Mouse (Mus musculus) heart, embryonic 15.5 days (tissue): ENCODE data around the gene Apaf1. TPM values are rescaled to one million over a fixed set of nuclear protein-coding genes. Genes with fewer than 3 reads are reported as not detected.
A peak's percentile ranks its signal among the peaks of the same experiment; 100 is the strongest.

Experiments used
- ATAC-seq: fragments of 200-750 bp; cut with Nextera tagmentation; replicated peaks from 2 replicates; pipeline ENCODE4 v1.8.0; 2017; ENCODE audit warnings: low read depth, moderate TSS enrichment; ENCODE audit not compliant: insufficient number of reproducible peaks, insufficient read depth, low FRiP score
- H3K27ac ChIP-seq: fragments of 300-500 bp; sonication (generic); 2 replicates; pipeline ENCODE4 v1.5.1; 2015; ENCODE audit warnings: mild to moderate bottlenecking, inconsistent platforms
- H3K27me3 ChIP-seq: fragments of 300-500 bp; sonication (generic); 2 replicates; pipeline ENCODE4 v1.6.1; 2015; ENCODE audit warnings: inconsistent platforms
- H3K36me3 ChIP-seq: fragments of 300-500 bp; sonication (generic); 2 replicates; pipeline ENCODE4 v1.6.1; 2015; ENCODE audit warnings: mild to moderate bottlenecking, inconsistent platforms
- H3K4me1 ChIP-seq: fragments of 300-500 bp; sonication (generic); replicated peaks from 2 replicates; pipeline ENCODE4 v1.6.1; 2015; ENCODE audit warnings: inconsistent platforms
- H3K4me2 ChIP-seq: fragments of 300-500 bp; sonication (generic); 2 replicates; pipeline ENCODE4 v1.6.1; 2015; ENCODE audit warnings: inconsistent platforms, mild to moderate bottlenecking, moderate library complexity
- H3K4me3 ChIP-seq: fragments of 300-500 bp; sonication (generic); 2 replicates; pipeline ENCODE4 v1.5.1; 2015; ENCODE audit warnings: mild to moderate bottlenecking, inconsistent platforms
- H3K9ac ChIP-seq: fragments of 300-500 bp; sonication (generic); 2 replicates; pipeline ENCODE4 v1.6.1; 2015; ENCODE audit warnings: mild to moderate bottlenecking, inconsistent platforms
- H3K9me3 ChIP-seq: fragments of 300-500 bp; sonication (generic); replicated peaks from 2 replicates; pipeline ENCODE4 v1.6.1; 2016; ENCODE audit warnings: inconsistent platforms
- WGBS: fragments of 180-500 bp; shearing (Covaris S2); methylation state at CpG from one replicate; pipeline ENCODE4 v1.1.7; 2015; ENCODE audit warnings: mixed read lengths; 5-methylcytosine and 5-hydroxymethylcytosine counted together
- polyA plus RNA-seq: library from polyadenylated mRNA; unstranded; fragments of >200 nt; fragmentation: Nextera tagmentation; extraction: Ambion mirVana; gene quantifications from 2 replicates; pipeline ENCODE4 v1.2.1, GENCODE M21; 2015

Gene Apaf1
- polyA plus RNA-seq, 1 experiment from 2014 or later = 12.8 TPM

GRCm38 (mm10) chr10:91109841-91110240 is 27.3 kb upstream of the Apaf1 start:
- Histone ChIP-seq H3K4me3 (no peak overlapping the region), H3K27me3 (no peaks in the 10 kb centered on the region), H3K9ac (no peak overlapping the region), H3K4me1 (no peaks in the 10 kb centered on the region), H3K9me3 (no peaks in the 10 kb centered on the region), H3K36me3 (peaks cover 25% of the 10 kb centered on the region), H3K27ac (no peak overlapping the region), H3K4me2 (no peak overlapping the region)
- ATAC-seq = no peak
- 67% methylated on average over 4 of the region's 4 CpGs for whole genome bisulfite sequencing

- 80% methylated on average over 3 of the region's 3 CpGs for WGBS
- Histone ChIP-seq H3K36me3 (peaks cover 15% of the 10 kb centered on the region), H3K9ac (no peak overlapping the region), H3K27me3 (no peaks in the 10 kb centered on the region), H3K9me3 (no peaks in the 10 kb centered on the region), H3K4me2 (no peak overlapping the region), H3K4me3 (no peak overlapping the region), H3K27ac (no peak overlapping the region), H3K4me1 (no peaks in the 10 kb centered on the region)
- ATAC-seq = no peak
Measured at GRCm38 (mm10) chr10:91105981-91106380, 23.4 kb upstream of the Apaf1 start.

- no peaks in the 10 kb centered on the region for H3K9me3 ChIP-seq
- no peak for ATAC-seq
- H3K9ac ChIP-seq = no peak overlapping the region
- WGBS = 89% methylated on average over 14 of the region's 14 CpGs
- no peak overlapping the region for H3K4me2 ChIP-seq
- no peaks in the 10 kb centered on the region for H3K27me3 ChIP-seq
- H3K36me3 ChIP-seq = peaks cover 16% of the 10 kb centered on the region
- H3K4me1 ChIP-seq = no peaks in the 10 kb centered on the region
- no peak overlapping the region for H3K4me3 ChIP-seq
- H3K27ac ChIP-seq = no peak overlapping the region
Measured at GRCm38 (mm10) chr10:91102799-91103590, 20.4 kb upstream of the Apaf1 start.

- 93% methylated on average over 25 of the region's 25 CpGs for WGBS
- no peak overlapping the region for H3K27ac ChIP-seq
- H3K9me3 ChIP-seq = no peaks in the 10 kb centered on the region
- no peaks in the 10 kb centered on the region for H3K27me3 ChIP-seq
- H3K4me2 ChIP-seq = no peak overlapping the region
- H3K9ac ChIP-seq = no peak overlapping the region
- no peaks in the 10 kb centered on the region for H3K4me1 ChIP-seq
- peaks cover 20% of the 10 kb centered on the region for H3K36me3 ChIP-seq
- H3K4me3 ChIP-seq = no peak overlapping the region
- no peak for ATAC-seq
Measured at GRCm38 (mm10) chr10:91101936-91102335, 19.4 kb upstream of the Apaf1 start.

- Histone ChIP-seq H3K4me1 (no peaks in the 10 kb centered on the region), H3K27ac (no peak overlapping the region), H3K9ac (no peak overlapping the region), H3K9me3 (no peaks in the 10 kb centered on the region), H3K36me3 (peaks cover 26% of the 10 kb centered on the region), H3K4me3 (no peak overlapping the region), H3K4me2 (no peak overlapping the region), H3K27me3 (no peaks in the 10 kb centered on the region)
- ATAC-seq = no peak
- WGBS = 91% methylated on average over 1 of the region's 1 CpGs
Measured at GRCm38 (mm10) chr10:91100101-91100500, 17.5 kb upstream of the Apaf1 start.

GRCm38 (mm10) chr10:91098056-91098455 is 15.5 kb upstream of the Apaf1 start:
- Histone ChIP-seq H3K4me3 (no peak overlapping the region), H3K4me2 (no peak overlapping the region), H3K27me3 (no peaks in the 10 kb centered on the region), H3K36me3 (peaks cover 36% of the 10 kb centered on the region), H3K9ac (no peak overlapping the region), H3K27ac (no peak overlapping the region), H3K9me3 (no peaks in the 10 kb centered on the region), H3K4me1 (no peaks in the 10 kb centered on the region)
- 89% methylated on average over 8 of the region's 8 CpGs for WGBS
- ATAC-seq = no peak

- Histone ChIP-seq H3K9me3 (no peaks in the 10 kb centered on the region), H3K4me3 (no peak overlapping the region), H3K4me1 (no peaks in the 10 kb centered on the region), H3K36me3 (peaks cover 25% of the 10 kb centered on the region), H3K9ac (no peak overlapping the region), H3K27ac (no peak overlapping the region), H3K4me2 (no peak overlapping the region), H3K27me3 (no peaks in the 10 kb centered on the region)
- WGBS = 77% methylated on average over 15 of the region's 15 CpGs
- no peak for ATAC-seq
Measured at GRCm38 (mm10) chr10:91094251-91095104, 11.9 kb upstream of the Apaf1 start.

GRCm38 (mm10) chr10:91092812-91093211 is 10.2 kb upstream of the Apaf1 start:
- Histone ChIP-seq H3K9me3 (no peaks in the 10 kb centered on the region), H3K9ac (no peak overlapping the region), H3K4me1 (no peaks in the 10 kb centered on the region), H3K4me2 (no peak overlapping the region), H3K27ac (no peak overlapping the region), H3K4me3 (no peak overlapping the region), H3K36me3 (peaks cover 21% of the 10 kb centered on the region), H3K27me3 (no peaks in the 10 kb centered on the region)
- WGBS = 85% methylated on average over 4 of the region's 4 CpGs
- ATAC-seq = no peak

- ATAC-seq = no peak
- 40% methylated on average over 12 of the region's 12 CpGs for WGBS
- H3K9me3 ChIP-seq = no peaks in the 10 kb centered on the region
- peaks cover 7% of the 10 kb centered on the region; the same call in 1 of the 2 replicates for H3K36me3 ChIP-seq
- H3K27ac ChIP-seq = peak overlapping the region; percentile 89
- peaks cover 6% of the 10 kb centered on the region; the same call in 1 of the 2 replicates for H3K4me1 ChIP-seq
- no peaks in the 10 kb centered on the region for H3K27me3 ChIP-seq
- peak overlapping the region; percentile 99 for H3K4me3 ChIP-seq
- peak overlapping the region; percentile 86 for H3K4me2 ChIP-seq
- peak overlapping the region; percentile 81 for H3K9ac ChIP-seq
Measured at GRCm38 (mm10) chr10:91083393-91083927, 890 bp upstream of the Apaf1 start.

- WGBS = under 1% methylated on average over 27 of the region's 27 CpGs
- Histone ChIP-seq H3K4me3 (peak overlapping the region; percentile 99), H3K9me3 (no peaks in the 10 kb centered on the region), H3K9ac (peak overlapping the region; percentile 94), H3K27me3 (no peaks in the 10 kb centered on the region), H3K4me1 (peaks cover 6% of the 10 kb centered on the region; the same call in 1 of the 2 replicates), H3K4me2 (peak overlapping the region; percentile 86), H3K27ac (peak overlapping the region; percentile 93), H3K36me3 (peaks cover 18% of the 10 kb centered on the region)
- peak; percentile 4 for ATAC-seq
Measured at GRCm38 (mm10) chr10:91081959-91082507, 537 bp downstream of the Apaf1 start.

GRCm38 (mm10) chr10:91080540-91080939 is 2.0 kb downstream of the Apaf1 start:
- H3K27ac ChIP-seq = no peak overlapping the region
- H3K9ac ChIP-seq = no peak overlapping the region
- no peaks in the 10 kb centered on the region for H3K27me3 ChIP-seq
- peaks cover 31% of the 10 kb centered on the region for H3K36me3 ChIP-seq
- H3K4me2 ChIP-seq = 0 out of 2 replicates have a peak overlapping the region, but pooled peaks have one; percentile 25
- ATAC-seq = no peak
- H3K9me3 ChIP-seq = no peaks in the 10 kb centered on the region
- WGBS = 67% methylated on average over 5 of the region's 5 CpGs
- H3K4me3 ChIP-seq = no peak overlapping the region
- H3K4me1 ChIP-seq = peaks cover 6% of the 10 kb centered on the region; the same call in 1 of the 2 replicates
